Mouse (Mus musculus) layer of hippocampus, postnatal 25 days (tissue): ENCODE results near the gene Cxcl3. TPM values are rescaled to one million over a fixed set of nuclear protein-coding genes. Genes with fewer than 3 reads are reported as not detected.
"Not testable (repeated sequence)": the region's sequence is repeated elsewhere in the genome, so short reads cannot be mapped to it uniquely, and the experiment has no call there.

Experiments used
- DNase-seq, 2 experiments: peaks; one replicate each; pipeline ENCODE4 v3.0.0; 2022; ENCODE audit warnings: mixed read lengths in 2 of 2, low spot score in 1 of 2; ENCODE audit errors: extremely low spot score in 1 of 2
- microRNA-seq, 2 experiments: library from miRNA; unstranded; fragments of <30 nt; microRNA quantifications; one replicate each; pipeline ENCODE4 v1.2.0; 2021
- total RNA-seq, 2 experiments: library from RNA; stranded (reverse); gene quantifications; 2 replicates each; pipeline ENCODE4 v1.2.3; 2021

Cxcl3 gene
- total RNA-seq, 2 experiments from 2014 or later = not detected

DNA sequence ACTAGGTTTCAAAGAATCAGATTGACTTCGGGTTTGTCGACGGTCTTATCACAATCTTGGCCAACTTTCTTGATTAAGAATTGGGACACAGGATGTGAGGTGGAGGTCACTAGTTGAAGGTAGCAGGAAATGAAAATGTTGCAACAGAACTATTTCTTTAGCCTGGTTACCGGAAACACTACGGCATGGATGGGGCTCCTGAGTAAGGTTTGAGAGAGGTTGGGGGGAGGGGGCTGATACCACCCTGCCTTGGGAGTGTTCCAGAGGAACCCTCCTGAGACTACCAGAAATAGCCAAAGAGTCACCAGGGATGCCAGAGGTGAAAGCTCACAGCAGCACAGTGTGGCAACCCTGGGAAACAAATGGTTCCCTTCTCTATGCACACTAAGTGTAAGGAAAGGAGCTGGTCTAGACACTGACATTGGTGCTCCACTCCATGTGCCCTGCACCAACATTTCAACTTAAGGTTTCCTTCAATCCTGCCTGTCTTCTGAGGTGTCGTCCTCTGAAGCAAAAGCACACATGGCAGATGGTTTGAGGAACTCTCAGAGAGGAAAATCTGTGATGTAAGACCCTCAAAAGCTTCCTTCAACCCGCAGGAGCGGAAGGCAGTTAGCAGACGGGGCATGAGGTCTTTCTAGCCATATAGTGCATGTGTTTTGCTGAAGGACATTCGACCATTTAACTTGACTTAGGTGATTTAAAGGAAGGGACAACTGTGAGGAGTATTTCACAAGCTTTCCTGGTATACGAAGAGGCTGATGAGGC, 3.6 kb downstream of the Cxcl3 start:
- no peak for DNase-seq

DNA sequence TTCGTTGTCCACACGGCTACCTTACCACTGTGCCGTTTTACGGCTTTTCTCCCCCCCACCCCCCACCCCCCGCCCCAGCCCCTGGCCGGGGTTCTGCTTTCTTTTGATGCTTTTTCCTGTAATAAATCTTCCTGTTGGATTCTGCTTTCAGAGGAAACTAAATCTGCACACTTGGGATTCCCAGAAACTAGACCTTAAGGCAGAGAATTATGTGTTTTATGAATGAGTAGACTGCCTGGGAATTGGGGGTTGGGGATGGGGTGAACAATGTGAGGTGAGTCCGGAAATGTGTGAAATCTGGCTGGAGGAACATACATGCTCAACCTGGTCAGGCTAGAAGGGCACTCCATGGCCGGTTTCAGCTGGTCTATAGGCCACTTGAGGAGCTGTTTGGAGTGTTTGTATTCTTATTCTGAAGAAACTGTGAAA, 4.2 kb downstream of the Cxcl3 start:
- no peak for DNase-seq

DNA sequence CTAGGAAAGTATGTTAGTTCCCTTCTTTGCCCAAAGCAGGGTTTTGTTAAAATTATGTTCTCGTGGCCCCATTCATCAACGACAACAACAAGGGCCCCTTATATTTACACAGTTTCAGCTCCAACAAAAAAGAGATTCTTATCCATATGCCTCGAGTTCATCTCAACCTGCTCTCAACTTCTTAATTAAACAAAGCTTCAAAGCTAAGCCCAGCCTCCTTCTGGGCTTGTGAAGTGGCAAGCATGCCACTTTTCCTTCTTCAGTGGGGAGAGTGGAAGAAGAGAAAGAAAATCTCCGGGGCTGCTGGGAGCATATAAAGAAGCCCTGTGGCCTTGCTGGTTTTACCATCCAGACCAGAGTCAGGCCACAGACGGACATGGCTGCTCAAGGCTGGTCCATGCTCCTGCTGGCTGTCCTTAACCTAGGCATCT, 8.3 kb downstream of the Cxcl3 start, which contains the start of gene Cxcl15:
Cxcl15 (plus strand) TSS at position 340 of the 431 bp plus-strand sequence.
- DNase-seq = no peak

DNA sequence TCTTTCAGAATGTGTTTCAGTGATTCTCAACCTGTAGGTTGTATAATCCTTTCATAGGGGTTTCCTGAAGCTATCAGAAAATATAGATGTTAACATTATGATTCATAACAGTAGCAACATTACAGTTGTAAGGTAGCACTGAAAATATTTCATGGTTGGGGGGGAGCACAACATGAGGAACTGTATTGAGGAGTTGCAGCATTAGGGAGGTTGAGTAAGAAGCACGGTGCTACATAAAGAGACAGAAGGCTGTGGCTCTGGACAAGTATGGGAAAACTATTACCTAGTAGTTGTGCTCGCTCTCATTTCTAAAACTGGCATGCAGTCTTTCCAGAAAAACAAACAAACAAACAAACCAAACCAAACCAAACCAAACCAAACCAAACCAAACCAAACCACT, 9.5 kb downstream of the Cxcl3 start:
- not testable (repeated sequence) for DNase-seq

DNA sequence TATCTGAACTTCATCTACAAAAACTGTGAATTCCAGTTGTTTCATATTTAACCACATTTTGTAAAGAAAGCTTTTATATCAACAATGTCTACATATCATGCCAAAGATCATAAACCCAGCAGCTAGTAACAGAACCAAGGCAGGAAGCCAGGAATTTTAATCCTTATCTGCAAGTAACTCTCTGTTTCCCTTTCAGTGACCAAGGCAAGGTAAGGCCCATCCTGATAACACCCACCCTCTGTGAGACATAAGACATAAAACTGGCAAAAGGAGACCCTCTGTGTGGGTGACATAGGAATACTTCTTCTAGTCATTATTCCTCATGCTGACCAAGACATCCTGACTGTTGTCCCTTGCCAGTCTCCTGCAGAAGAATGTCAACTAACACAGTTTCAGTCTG, 18.7 kb downstream of the Cxcl3 start:
- DNase-seq = no peak

DNA sequence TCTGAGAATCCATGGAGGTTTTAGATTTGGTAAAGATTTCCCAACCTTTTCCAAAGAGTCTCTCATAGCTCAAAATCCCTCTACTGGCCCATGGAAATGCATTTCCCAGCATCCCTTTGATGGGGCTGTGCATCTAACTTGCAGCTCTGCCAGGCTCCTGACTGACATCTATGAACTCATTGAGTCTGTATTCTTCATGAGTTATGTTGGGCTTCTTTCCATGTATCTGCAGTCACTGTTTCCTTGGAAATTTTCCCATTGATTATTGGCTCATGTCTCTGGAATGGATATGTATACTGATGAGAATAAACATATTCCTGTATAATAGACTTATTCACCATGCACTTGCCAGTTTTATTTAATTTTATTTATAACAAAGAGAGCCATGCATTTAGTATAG, 20.1 kb downstream of the Cxcl3 start:
- DNase-seq = no peak

DNA sequence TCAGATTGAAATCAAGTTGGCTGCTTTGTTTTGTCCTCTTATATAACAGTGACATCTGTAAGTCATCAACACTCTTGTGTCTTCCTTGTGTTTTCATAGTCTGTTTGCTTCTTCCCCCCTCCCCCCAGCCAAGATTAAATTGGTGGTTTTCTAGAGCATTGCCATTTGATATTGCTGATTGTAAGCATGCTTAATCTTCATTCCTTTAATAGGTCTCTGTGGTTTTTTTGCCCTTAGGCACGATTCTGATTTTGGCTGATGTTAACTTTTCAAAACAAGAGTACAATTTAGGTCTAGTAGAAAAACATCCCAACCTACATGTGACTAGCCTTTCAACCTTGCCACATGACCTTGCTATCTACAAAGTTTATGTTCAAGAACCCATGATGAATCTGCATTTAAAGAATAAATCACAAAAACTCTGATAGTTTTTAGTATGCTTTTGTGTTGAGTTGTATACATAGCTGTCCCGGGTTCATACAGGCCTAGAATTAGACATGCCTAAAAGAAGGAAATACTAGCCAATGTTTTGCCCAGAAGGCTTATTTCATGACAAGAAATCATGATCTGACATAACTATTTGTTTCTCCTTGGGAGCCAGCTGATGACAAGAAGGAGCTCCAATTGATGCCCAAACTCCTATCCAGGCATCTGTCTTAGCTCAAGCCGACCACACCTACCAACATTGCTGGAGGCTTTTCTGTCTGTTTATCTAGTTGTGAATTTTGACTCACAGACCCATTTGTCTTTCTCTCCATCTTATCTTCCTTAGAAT, 21.5 kb downstream of the Cxcl3 start:
- DNase-seq = no peak

DNA sequence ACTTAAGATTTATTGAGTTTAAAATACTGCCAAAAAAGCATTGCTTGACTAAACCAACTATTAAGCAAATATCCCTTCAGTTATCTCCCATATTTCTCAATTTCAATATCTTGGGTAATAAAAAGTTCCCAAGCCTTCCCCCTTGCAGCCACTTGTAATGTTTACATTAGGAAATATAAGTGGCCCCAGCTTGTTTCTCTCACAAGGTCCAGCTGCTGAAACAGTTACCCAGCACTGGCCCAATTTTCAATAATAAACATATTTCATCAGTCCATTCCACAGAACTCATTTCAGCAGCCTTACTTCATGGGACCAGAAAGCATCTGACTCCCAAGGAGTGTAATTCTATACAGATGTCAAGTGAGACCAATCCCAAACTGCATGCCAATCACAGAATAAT, 33.9 kb downstream of the Cxcl3 start:
- no peak for DNase-seq

DNA sequence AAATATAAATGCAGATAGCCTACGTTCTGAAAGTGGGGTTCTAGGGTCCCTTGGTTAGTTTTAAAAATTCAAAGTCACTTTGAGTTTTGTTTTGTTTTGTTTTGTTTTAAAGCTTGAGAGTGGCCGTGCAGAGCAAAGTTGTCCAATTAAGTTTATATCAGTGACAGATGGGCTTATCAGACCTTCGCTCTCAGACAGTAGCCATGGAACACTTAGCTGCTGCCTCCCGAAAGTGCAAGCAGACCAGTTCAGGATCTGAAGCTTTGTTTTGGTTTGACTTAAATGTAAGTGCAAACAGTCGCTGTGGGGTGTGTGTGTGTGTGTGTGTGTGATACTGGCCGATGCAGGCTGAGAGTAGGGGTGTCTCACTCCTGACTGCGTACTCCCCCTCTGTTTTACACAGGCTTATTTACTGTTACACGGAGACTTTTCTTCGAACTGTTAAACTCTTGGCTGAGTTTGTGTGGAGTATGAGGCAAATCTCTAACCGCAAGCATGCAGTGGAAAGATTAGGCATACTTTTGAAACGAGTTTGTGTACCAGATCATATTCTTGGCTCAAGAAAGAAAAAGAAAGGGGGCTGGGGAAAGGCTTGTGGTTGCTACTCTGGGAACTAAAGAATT, 46.4 kb downstream of the Cxcl3 start:
- DNase-seq = no peak

DNA sequence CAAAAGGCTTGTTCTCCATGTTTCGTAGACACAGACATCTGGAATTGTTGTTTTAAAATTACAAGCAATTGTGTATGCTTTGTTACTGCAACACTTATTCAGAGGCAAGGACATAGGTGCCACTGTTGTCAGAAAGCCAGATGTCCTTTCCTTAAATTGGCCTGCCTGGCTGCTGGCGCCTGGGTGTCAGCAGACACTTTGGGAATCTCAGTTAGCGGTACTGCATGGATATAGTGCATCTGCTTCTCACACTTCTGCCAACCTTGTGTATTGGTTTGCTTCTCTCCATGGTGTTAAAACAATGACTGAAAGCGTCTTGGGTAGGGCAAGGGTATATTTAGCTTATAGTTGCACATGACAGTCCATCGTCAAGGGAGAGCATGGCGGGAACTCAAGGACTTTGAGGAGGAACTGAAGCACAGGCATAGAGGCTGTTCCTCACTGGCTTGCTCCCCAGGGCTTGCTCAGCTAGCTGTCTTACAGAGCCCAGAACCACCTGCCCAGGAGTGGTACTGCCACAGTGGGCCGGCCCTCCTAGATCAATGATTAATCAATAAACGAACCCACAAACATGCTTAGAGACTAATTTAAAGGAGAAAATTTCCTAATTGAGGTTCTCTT, 47.0 kb downstream of the Cxcl3 start:
- DNase-seq = no peak

DNA sequence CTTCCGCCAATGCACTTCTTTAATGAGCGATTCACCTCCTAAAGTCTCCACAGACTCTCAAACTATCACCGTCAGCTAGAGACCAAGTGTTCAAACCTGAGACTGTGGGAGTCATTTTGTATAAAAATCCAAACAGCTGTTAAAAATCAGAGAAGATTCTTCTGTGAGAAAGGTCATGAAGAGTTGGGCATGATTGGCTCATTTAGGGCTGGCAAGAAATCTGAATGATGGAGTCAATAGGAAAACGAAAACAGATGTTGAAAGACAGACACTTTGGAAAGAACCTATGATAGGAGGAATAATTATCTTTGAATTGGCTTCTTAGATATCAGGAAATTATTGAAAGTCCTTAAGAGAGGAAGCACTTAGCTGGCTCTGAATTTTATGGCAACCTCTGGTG, 48.5 kb downstream of the Cxcl3 start:
- no peak for DNase-seq

DNA sequence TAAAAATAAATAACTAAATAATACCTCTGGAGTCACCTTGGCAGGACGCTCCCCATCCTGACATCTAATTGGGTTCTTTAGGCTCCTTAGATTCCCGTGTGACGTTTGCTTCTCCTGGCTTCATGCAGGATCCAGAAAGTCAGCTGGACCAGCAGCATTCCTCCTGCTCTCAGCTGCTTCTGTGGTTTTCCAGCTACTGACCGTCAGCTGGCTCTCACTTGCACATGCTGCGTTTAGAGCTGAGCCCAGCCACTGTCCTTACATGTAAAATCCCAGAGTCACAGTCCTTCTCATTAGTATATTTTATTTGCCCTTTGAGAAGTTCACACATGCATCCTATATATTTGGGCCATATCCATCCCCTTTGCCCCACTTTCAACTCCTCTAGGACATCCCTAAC, 52.7 kb downstream of the Cxcl3 start:
- no peak for DNase-seq

Small RNAs within 50 kb of the gene (microRNA-seq; reads per million reads assigned to microRNA genes)
- 0 reads per million in 2 experiments for gene Gm24322

Other genes starting within 250 kb of the Cxcl3 start
- gene 5830473C10Rik, start 225.0 kb upstream of the Cxcl3 start, total RNA-seq = not detected
- gene Rassf6, start 145.4 kb upstream of the Cxcl3 start, total RNA-seq = 1 to 10 TPM in 1 of 2 experiments, under 1 TPM in 1; 0.42 to 1.0 TPM
- under 1 TPM in 1 of 2 experiments, not detected in 1; 0.22 TPM for gene Cxcl5, start 26.7 kb upstream of the Cxcl3 start, total RNA-seq
- not detected for gene Ppbp, start 17.6 kb upstream of the Cxcl3 start, total RNA-seq
- gene Pf4, start 13.7 kb upstream of the Cxcl3 start, total RNA-seq = 1 to 10 TPM; 2.3 to 2.5 TPM
- not detected for gene Cxcl15, start 8.4 kb downstream of the Cxcl3 start, total RNA-seq
- gene Cxcl1, start 105.1 kb downstream of the Cxcl3 start, total RNA-seq = under 1 TPM in 1 of 2 experiments, not detected in 1; 0.32 TPM
- not detected for gene Cxcl2, start 117.8 kb downstream of the Cxcl3 start, total RNA-seq
- gene Mthfd2l, start 145.0 kb downstream of the Cxcl3 start, total RNA-seq = 10 to 100 TPM; 13.7 to 15.8 TPM
- under 1 TPM; 0.40 to 0.44 TPM for gene Epgn, start 241.4 kb downstream of the Cxcl3 start, total RNA-seq